Mouse (Mus musculus) cerebellum, adult 2 months (tissue): ENCODE results near the gene Nat14. TPM values are rescaled to one million over a fixed set of nuclear protein-coding genes. Genes with fewer than 3 reads are reported as not detected.

ENCODE experiments used
- DNase-seq, 2 experiments: peaks; one replicate each; pipeline ENCODE4 v3.0.0; 2021
- H3K27ac ChIP-seq: fragments of 200-500 bp; 2 replicates; pipeline ENCODE4 v1.5.1; 2012; ENCODE audit warnings: low read length, control low read depth, inconsistent platforms; ENCODE audit not compliant: insufficient read depth
- H3K27me3 ChIP-seq: fragments of 200-500 bp; 2 replicates; pipeline ENCODE4 v1.6.1; 2012; ENCODE audit warnings: inconsistent platforms, mild to moderate bottlenecking, low read length, moderate library complexity; ENCODE audit not compliant: control insufficient read depth, insufficient read depth
- H3K4me1 ChIP-seq: fragments of 200-500 bp; 2 replicates; pipeline ENCODE4 v1.6.1; 2011; ENCODE audit warnings: low read length; ENCODE audit not compliant: control insufficient read depth, insufficient read depth
- H3K4me3 ChIP-seq: fragments of 200-500 bp; replicated peaks from 2 replicates; pipeline ENCODE3; 2011; ENCODE audit warnings: mild to moderate bottlenecking, low read depth, low read length, control low read depth; ENCODE audit not compliant: insufficient read depth
- CTCF ChIP-seq: fragments of 200-500 bp; IDR thresholded peaks from 2 replicates; pipeline ENCODE4 v1.5.1; 2011; ENCODE audit warnings: low read depth, mild to moderate bottlenecking, control low read depth, low read length, moderate library complexity, borderline replicate concordance; ENCODE audit not compliant: insufficient read depth
- POLR2A ChIP-seq: fragments of 200-500 bp; IDR thresholded peaks from 2 replicates; pipeline ENCODE4 v1.6.1; 2011; ENCODE audit warnings: low read length, control low read depth, borderline replicate concordance; ENCODE audit not compliant: insufficient read depth
- WGBS: fragments of 180-500 bp; shearing (Covaris S2); methylation state at CpG from one replicate; pipeline ENCODE4 v1.1.7; 2018; 5-methylcytosine and 5-hydroxymethylcytosine counted together
- polyA plus RNA-seq: library from polyadenylated mRNA; depleted of rRNA; stranded (reverse); fragments of >200 nt; gene quantifications from 2 replicates; pipeline ENCODE4 v1.2.3, GENCODE M21; 2012

The Nat14 gene
- polyA plus RNA-seq, 1 experiment = 37.5 TPM

DNA sequence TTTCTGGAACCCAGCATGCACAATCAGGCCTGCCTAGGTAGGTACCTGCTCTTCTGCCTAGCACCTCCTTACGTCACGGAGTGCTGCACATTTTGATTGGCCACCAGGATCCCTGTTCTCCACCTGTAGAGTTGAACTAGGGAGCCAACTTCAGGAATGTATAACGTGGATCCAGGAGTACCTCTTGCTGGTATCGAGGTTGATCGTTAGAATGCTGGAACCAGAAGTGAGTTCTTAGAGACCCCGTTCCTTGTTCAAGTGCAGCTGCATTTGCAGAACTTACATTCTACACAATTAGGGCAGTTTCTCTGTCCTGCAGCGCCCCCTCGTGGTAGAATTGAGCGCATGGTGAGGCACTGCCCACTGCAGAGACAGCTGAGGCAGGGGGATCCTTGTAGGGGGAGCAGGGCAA lies 18.2 kb downstream of the Nat14 start:
- H3K27me3 ChIP-seq = no peaks in the 10 kb centered on the region
- H3K27ac ChIP-seq = no peak overlapping the region
- 14% methylated on average over 9 of the region's 9 CpGs for whole genome bisulfite sequencing
- TF ChIP-seq POLR2A = no peak
- peak; percentile 78 for TF ChIP-seq CTCF
- DNase-seq = peak; percentile 70 to 83
- H3K4me3 ChIP-seq = no peak overlapping the region
- no peaks in the 10 kb centered on the region for H3K4me1 ChIP-seq

DNA sequence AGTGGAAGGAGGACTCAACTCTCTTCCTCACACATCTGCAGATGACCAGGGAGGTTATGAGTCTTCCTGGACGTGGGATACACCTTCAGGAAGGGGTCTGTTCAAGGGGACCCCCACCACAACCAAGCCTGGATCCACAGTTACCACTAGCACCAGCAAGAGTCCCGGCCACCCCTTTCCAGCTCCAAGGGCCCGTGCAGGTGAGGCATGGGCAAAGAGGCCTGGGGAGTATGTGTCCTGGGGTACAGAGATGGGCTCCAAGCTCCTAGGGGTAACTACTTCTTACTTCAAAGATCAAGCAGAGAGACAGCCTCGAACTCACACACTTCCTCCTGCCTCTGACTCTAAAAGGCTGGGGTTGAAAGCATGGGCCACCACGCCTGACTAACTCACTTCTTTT lies 20.8 kb downstream of the Nat14 start:
- Histone ChIP-seq H3K4me3 (no peak overlapping the region), H3K27me3 (no peaks in the 10 kb centered on the region), H3K4me1 (no peaks in the 10 kb centered on the region), H3K27ac (no peak overlapping the region)
- no peak for DNase-seq
- no peak for TF ChIP-seq CTCF
- no peak for TF ChIP-seq POLR2A
- WGBS = 53% methylated on average over 5 of the region's 5 CpGs

DNA sequence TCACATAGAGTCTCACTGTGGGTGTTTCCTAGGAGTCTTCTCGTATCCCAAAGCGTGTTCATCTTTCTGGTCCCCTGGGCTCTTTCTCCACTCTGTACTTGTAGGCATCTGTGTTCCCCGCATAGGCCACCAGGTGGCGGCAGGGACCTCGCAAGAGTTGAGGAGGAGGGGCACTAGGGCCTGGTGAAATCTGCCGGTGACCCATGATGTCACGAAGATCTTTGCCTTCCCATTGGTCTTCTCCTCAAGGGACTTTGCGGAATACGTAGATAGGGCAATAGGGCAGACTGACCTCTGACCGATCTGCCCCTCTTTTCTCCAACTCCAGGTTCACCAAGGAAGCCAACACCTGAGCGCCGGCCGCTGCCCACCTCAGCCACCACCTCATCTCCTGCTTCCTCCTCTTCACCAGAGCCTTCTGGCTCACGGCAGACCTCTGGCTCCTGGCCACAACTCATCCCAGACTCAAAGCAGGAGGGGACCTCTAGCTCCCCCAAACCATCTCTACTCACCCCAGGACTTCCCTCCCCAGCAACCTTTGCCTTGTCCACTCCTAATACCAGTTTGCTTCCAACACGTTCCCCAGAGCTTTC lies 21.5 kb downstream of the Nat14 start:
- WGBS = 6% methylated on average over 15 of the region's 15 CpGs
- H3K27me3 ChIP-seq = no peaks in the 10 kb centered on the region
- peak overlapping the region; percentile 89 for H3K4me3 ChIP-seq
- H3K27ac ChIP-seq = peak overlapping the region; percentile 79
- TF ChIP-seq CTCF (peak; percentile 94), POLR2A (peak; percentile 66; the same call in 1 of the 2 replicates)
- no peaks in the 10 kb centered on the region for H3K4me1 ChIP-seq
- peak; percentile 94 to 98 for DNase-seq

DNA sequence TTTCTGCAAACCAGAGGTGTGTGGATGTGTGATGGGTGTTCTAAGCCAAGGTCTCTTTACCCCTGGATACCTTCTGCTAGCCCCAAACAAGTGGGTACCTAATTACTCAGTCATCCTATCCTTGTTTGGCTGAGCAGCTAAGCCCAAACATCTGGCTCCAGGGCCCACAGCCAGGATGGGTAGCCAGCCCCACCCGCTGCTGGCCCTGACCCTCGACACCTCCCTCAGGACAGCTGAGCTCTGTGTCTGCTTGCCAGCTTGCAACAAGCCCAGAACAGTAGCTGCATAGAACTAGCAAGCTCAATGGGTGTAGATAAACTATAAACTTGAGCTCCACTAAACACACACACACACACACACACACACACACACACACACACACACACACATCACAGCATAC lies 26.0 kb downstream of the Nat14 start:
- DNase-seq = no peak
- TF ChIP-seq POLR2A (no peak), CTCF (no peak)
- H3K27ac ChIP-seq = no peak overlapping the region
- H3K4me3 ChIP-seq = no peak overlapping the region
- no peaks in the 10 kb centered on the region for H3K4me1 ChIP-seq
- H3K27me3 ChIP-seq = no peaks in the 10 kb centered on the region
- 10% methylated on average over 2 of the region's 2 CpGs for WGBS

DNA sequence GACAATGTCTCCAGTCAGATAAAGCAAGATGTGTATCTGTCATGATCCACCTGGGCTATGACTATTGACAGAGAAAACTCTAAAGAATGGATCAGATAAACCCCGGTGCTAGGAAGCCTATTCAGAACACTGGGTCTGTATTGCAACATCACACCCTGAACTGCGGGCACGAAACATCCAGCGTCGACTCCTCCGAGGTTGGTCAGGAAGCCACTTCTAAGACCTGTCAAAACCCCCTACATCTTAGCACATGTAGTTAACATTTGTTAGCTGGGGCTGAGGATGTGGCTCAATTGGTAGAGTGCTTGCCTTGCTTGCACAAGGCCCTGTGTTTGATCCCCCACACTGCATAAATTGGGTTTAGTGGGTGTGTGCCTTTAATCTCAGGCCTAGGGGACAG lies 26.6 kb downstream of the Nat14 start:
- no peak for TF ChIP-seq POLR2A
- TF ChIP-seq CTCF = no peak
- Histone ChIP-seq H3K4me1 (no peaks in the 10 kb centered on the region), H3K27me3 (no peaks in the 10 kb centered on the region), H3K4me3 (no peak overlapping the region), H3K27ac (no peak overlapping the region)
- DNase-seq = no peak
- 81% methylated on average over 6 of the region's 6 CpGs for WGBS

DNA sequence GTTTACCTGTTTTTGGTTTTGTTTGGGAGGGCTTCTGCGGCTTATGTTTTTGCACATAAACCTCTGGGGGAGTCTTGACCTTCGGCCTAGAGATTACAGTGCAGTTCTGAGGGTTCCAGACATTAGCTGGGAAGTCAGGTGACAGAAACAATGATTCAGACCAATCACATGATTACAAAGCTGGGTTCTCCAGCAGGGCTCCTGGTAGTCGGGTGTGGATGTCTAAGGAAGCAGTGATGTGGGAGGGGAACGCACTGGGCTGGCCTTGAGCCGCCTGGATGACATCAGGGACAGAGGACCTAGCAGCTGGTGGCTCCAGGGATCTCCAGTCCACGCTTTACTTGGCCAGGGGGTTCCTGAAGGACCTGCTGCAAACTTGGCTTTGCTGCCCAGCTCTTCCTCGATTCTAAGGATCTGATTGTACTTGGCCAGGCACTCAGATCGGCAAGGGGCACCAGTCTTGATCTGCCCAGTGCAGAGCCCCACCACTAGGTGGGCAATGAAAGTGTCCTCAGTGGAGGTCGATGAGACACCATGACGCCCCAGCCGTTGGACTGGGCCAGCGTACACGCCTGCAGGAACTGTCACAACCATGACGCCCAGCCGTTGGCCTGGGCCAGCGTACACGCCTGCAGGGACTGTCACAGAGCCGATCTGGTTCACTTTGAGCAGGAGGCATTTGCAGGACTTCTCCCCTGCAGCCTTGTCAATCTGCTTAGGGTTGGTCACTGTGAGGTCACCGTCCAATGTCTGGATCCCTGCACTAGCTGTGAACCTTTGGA lies 28.9 kb downstream of the Nat14 start:
- TF ChIP-seq POLR2A = no peak
- TF ChIP-seq CTCF = no peak
- no peaks in the 10 kb centered on the region for H3K27me3 ChIP-seq
- H3K27ac ChIP-seq = no peak overlapping the region
- no peaks in the 10 kb centered on the region; the same call in 1 of the 2 replicates for H3K4me1 ChIP-seq
- no peak for DNase-seq
- H3K4me3 ChIP-seq = no peak overlapping the region
- 65% methylated on average over 19 of the region's 19 CpGs for WGBS

DNA sequence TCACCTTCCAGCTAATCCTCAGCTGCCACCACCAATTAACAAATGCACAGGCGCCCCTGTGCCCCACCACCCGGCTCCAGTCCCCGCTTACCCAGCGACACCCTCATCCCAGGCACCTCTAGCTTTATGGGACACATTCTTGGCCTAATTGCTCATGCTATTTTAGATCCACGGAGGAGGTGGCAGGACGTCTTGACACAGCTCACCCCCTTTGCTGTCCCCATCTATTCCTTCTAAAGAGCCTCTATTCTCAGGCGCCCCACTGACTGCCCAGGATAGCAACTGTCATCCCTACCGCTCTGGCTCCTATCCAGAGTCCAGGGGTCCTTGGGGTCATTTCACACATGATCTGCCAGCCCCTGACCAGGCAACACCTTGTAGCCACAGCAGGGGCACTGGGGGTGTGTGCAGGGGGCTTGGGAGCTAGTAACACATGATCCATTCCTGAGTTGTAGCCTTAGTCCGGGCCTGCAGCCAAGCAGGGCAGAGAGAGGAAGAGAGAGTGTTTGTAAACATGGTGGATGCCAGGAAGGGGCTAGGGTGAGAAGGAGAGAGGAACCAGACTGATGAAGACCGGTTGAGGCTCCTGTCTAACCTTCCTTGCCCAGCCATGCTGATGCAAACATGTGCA lies 32.1 kb downstream of the Nat14 start:
- no peak for DNase-seq
- no peak for TF ChIP-seq POLR2A
- WGBS = 19% methylated on average over 10 of the region's 10 CpGs

DNA sequence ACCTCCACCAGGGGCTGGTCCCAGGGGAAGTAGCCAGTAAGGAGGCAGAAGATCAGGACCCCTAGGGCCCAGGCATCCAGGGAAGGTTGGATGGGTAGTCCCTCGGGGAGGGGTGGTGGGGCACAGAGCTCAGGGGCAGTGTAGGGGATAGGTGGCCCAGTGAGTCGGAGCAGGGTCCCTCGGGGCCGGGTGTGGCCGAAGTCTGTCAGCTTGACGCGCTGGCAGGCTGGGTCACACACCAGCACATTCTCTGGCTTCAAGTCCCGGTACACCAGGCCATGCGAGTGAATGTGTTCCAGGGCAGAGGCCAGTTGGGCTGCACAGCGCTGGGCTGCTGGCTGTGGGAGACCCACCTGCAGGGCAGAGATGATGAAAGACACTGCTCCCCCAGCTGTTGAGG lies 35.5 kb downstream of the Nat14 start:
- Histone ChIP-seq H3K27me3 (no peaks in the 10 kb centered on the region), H3K27ac (no peak overlapping the region), H3K4me1 (no peaks in the 10 kb centered on the region; the same call in 1 of the 2 replicates), H3K4me3 (no peak overlapping the region)
- WGBS = 68% methylated on average over 10 of the region's 10 CpGs
- no peak for DNase-seq
- TF ChIP-seq POLR2A (no peak), CTCF (no peak)

More for the DNA sequence above, 32.1 kb downstream of the Nat14 start:
- H3K27ac ChIP-seq = no peak overlapping the region
- no peaks in the 10 kb centered on the region for H3K27me3 ChIP-seq
- no peak overlapping the region for H3K4me3 ChIP-seq
- no peaks in the 10 kb centered on the region; the same call in 1 of the 2 replicates for H3K4me1 ChIP-seq
